Mouse (Mus musculus) layer of hippocampus, postnatal 25 days (tissue): Measurements from ENCODE around the gene Sohlh2. TPM values are rescaled to one million over a fixed set of nuclear protein-coding genes. Genes with fewer than 3 reads are reported as not detected.

Experiments used
- microRNA-seq, 2 experiments: library from miRNA; unstranded; fragments of <30 nt; microRNA quantifications; one replicate each; pipeline ENCODE4 v1.2.0; 2021
- total RNA-seq, 2 experiments: library from RNA; stranded (reverse); gene quantifications; 2 replicates each; pipeline ENCODE4 v1.2.3; 2021

Gene Sohlh2
- total RNA-seq, 2 experiments from 2014 or later: not detected

Small RNA genes within 50 kb of the gene (microRNA-seq; reads per million reads assigned to microRNA genes)
- 0 reads per million in 2 experiments for gene Gm22029

Other genes starting within 250 kb of the Sohlh2 start
- 1 to 10 TPM; 2.0 to 3.1 TPM for gene Ccna1, start 126.5 kb upstream of the Sohlh2 start, total RNA-seq
- gene Spg20, start 69.9 kb upstream of the Sohlh2 start, total RNA-seq: 10 to 100 TPM; 31.9 to 33.1 TPM
- gene Ccdc169, start 44.7 kb upstream of the Sohlh2 start, total RNA-seq: under 1 TPM; 0.17 to 0.28 TPM
- 100 to 1,000 TPM; 589 to 662 TPM for gene Dclk1, start 60.3 kb downstream of the Sohlh2 start, total RNA-seq